Mouse (Mus musculus) limb, embryonic 14.5 days (tissue): ENCODE data around the gene Fbxo46. TPM values are rescaled to one million over a fixed set of nuclear protein-coding genes. Genes with fewer than 3 reads are reported as not detected.

Experiments used
- ATAC-seq: fragments of 200-750 bp; cut with Nextera tagmentation; 2 replicates; pipeline ENCODE4 v1.8.0; 2017; ENCODE audit warnings: low read depth, moderate number of reproducible peaks, moderate TSS enrichment; ENCODE audit not compliant: low FRiP score
- DNase-seq: peaks from one replicate; pipeline ENCODE4 v3.0.0-alpha.2; 2015; ENCODE audit warnings: low spot score
- H3K27ac ChIP-seq: fragments of 300-500 bp; sonication (generic); replicated peaks from 2 replicates; pipeline ENCODE4 v1.5.1; 2014; ENCODE audit warnings: low read depth, mild to moderate bottlenecking, low read length, moderate library complexity, mixed read lengths
- H3K27me3 ChIP-seq: fragments of 300-500 bp; sonication (generic); 2 replicates; pipeline ENCODE4 v1.6.1; 2014; ENCODE audit warnings: low read length, mixed read lengths; ENCODE audit not compliant: control insufficient read depth, insufficient read depth
- H3K36me3 ChIP-seq: fragments of 300-500 bp; sonication (generic); 2 replicates; pipeline ENCODE4 v1.6.1; 2014; ENCODE audit warnings: mild to moderate bottlenecking, low read length, moderate library complexity, mixed read lengths; ENCODE audit not compliant: control insufficient read depth, insufficient read depth
- H3K4me1 ChIP-seq: fragments of 300-500 bp; sonication (generic); 2 replicates; pipeline ENCODE4 v1.6.1; 2014; ENCODE audit warnings: antibody characterized with exemption, low read length, mixed read lengths; ENCODE audit not compliant: control insufficient read depth, insufficient read depth
- H3K4me2 ChIP-seq: fragments of 300-500 bp; sonication (generic); replicated peaks from 2 replicates; pipeline ENCODE4 v1.6.1; 2014; ENCODE audit warnings: low read depth, mild to moderate bottlenecking, low read length, moderate library complexity; ENCODE audit not compliant: severe bottlenecking
- H3K4me3 ChIP-seq: fragments of 300-500 bp; sonication (generic); replicated peaks from 2 replicates; pipeline ENCODE4 v1.5.1; 2014; ENCODE audit warnings: low read length
- H3K9ac ChIP-seq: fragments of 300-500 bp; sonication (generic); 2 replicates; pipeline ENCODE4 v1.6.1; 2014; ENCODE audit warnings: mild to moderate bottlenecking, low read depth, low read length, moderate library complexity; ENCODE audit not compliant: severe bottlenecking
- H3K9me3 ChIP-seq: fragments of 300-500 bp; sonication (generic); 2 replicates; pipeline ENCODE4 v1.6.1; 2016; ENCODE audit warnings: low read length; ENCODE audit not compliant: control insufficient read depth
- POLR2A ChIP-seq: fragments of 200-500 bp; IDR thresholded peaks from 2 replicates; pipeline ENCODE4 v1.8.0; 2012; ENCODE audit warnings: inconsistent platforms, mild to moderate bottlenecking, moderate library complexity, borderline replicate concordance; ENCODE audit not compliant: insufficient read depth, insufficient read length; ENCODE audit errors: extremely low read depth
- WGBS: fragments of 180-500 bp; shearing (Covaris S2); extraction: QIAGEN DNeasy Blood & Tissue Kit; methylation state at CpG from one replicate; pipeline ENCODE4 v1.1.7; 2014; 5-methylcytosine and 5-hydroxymethylcytosine counted together
- microRNA counts: library from miRNA; unstranded; fragments of <30 nt; microRNA quantifications from one replicate; lab custom pipeline; 2016
- microRNA-seq: library from miRNA; unstranded; fragments of <30 nt; microRNA quantifications from one replicate; pipeline ENCODE4, GENCODE M21; 2016
- polyA plus RNA-seq, 2 experiments: library from polyadenylated mRNA; depleted of rRNA in 1 of 2; stranded (reverse) in 1 of 2; unstranded in 1 of 2; fragments of >200 nt; fragmentation: Nextera tagmentation in 1 of 2; extraction: Ambion mirVana in 1 of 2; gene quantifications; 2 replicates each; pipeline versions ENCODE4 v1.2.1 to v1.2.3; 2012 to 2014

Gene Fbxo46
- polyA plus RNA-seq, 2 experiments, result 9.9 to 10.6 TPM

- Histone ChIP-seq H3K4me2 (no peak overlapping the region), H3K27ac (no peak overlapping the region), H3K9me3 (no peaks in the 10 kb centered on the region), H3K9ac (no peak overlapping the region), H3K4me3 (no peak overlapping the region), H3K4me1 (peaks cover 16% of the 10 kb centered on the region), H3K36me3 (peaks cover 15% of the 10 kb centered on the region), H3K27me3 (peaks cover 8% of the 10 kb centered on the region)
- DNase-seq, result peak; percentile 44
- TF ChIP-seq POLR2A, result no peak
- WGBS, result 65% methylated on average over 6 of the region's 6 CpGs
- ATAC-seq, result no peak
These were observed 65.1 kb downstream of the Fbxo46 start for GRCm38 (mm10) chr7:19184758-19185157.

MicroRNAs encoded within 50 kb of the gene (microRNA counts, 519-probe panel; counts per million panel counts)
- microRNA mmu-miR-330 (lab: Ali Mortazavi, UCI), result not detected

Small RNAs within 50 kb of the gene (microRNA-seq; reads per million reads assigned to microRNA genes)
- gene Mir3100 (not detected), gene Mir330 (212 reads per million, percentile 56 among the genes with 10 or more reads in this experiment)

Other genes with a start within 250 kb of the Fbxo46 start
- gene Pglyrp1, start 248.5 kb upstream of the Fbxo46 start, polyA plus RNA-seq (2012; rRNA removed), result 0.60 and 1.9 TPM in 2 replicates
- 1.3 and 1.9 TPM in 2 replicates for gene Pglyrp1, start 248.5 kb upstream of the Fbxo46 start, polyA plus RNA-seq (2014; fragmentation: Nextera tagmentation; extraction: Ambion mirVana)
- 46.7 and 50.1 TPM in 2 replicates for gene Ccdc61, start 209.4 kb upstream of the Fbxo46 start, polyA plus RNA-seq (2012; rRNA removed)
- gene Ccdc61, start 209.4 kb upstream of the Fbxo46 start, polyA plus RNA-seq (2014; fragmentation: Nextera tagmentation; extraction: Ambion mirVana), result 23.9 and 29.0 TPM in 2 replicates
- gene Nova2, start 194.0 kb upstream of the Fbxo46 start, polyA plus RNA-seq (2012; rRNA removed), result 1.3 TPM in 2 replicates
- 0.37 and 0.57 TPM in 2 replicates for gene Nova2, start 194.0 kb upstream of the Fbxo46 start, polyA plus RNA-seq (2014; fragmentation: Nextera tagmentation; extraction: Ambion mirVana)
- 0.06 TPM in 1 of 2 replicates, not detected in the other for gene Nanos2, start 132.5 kb upstream of the Fbxo46 start, polyA plus RNA-seq (2012; rRNA removed)
- not detected in 2 replicates for gene Nanos2, start 132.5 kb upstream of the Fbxo46 start, polyA plus RNA-seq (2014; fragmentation: Nextera tagmentation; extraction: Ambion mirVana)
- gene Mypop, start 128.6 kb upstream of the Fbxo46 start, polyA plus RNA-seq (2012; rRNA removed), result 13.6 and 19.3 TPM in 2 replicates
- 5.3 and 5.7 TPM in 2 replicates for gene Mypop, start 128.6 kb upstream of the Fbxo46 start, polyA plus RNA-seq (2014; fragmentation: Nextera tagmentation; extraction: Ambion mirVana)
- gene Irf2bp1, start 115.8 kb upstream of the Fbxo46 start, polyA plus RNA-seq (2012; rRNA removed), result 36.1 and 46.8 TPM in 2 replicates
- gene Irf2bp1, start 115.8 kb upstream of the Fbxo46 start, polyA plus RNA-seq (2014; fragmentation: Nextera tagmentation; extraction: Ambion mirVana), result 34.2 and 37.3 TPM in 2 replicates
- 5.3 and 6.7 TPM in 2 replicates for gene Foxa3, start 96.3 kb upstream of the Fbxo46 start, polyA plus RNA-seq (2012; rRNA removed)
- 3.1 and 3.2 TPM in 2 replicates for gene Foxa3, start 96.3 kb upstream of the Fbxo46 start, polyA plus RNA-seq (2014; fragmentation: Nextera tagmentation; extraction: Ambion mirVana)
- gene Sympk, start 95.5 kb upstream of the Fbxo46 start, polyA plus RNA-seq (2012; rRNA removed), result 97.0 and 113 TPM in 2 replicates
- 23.0 and 27.5 TPM in 2 replicates for gene Sympk, start 95.5 kb upstream of the Fbxo46 start, polyA plus RNA-seq (2014; fragmentation: Nextera tagmentation; extraction: Ambion mirVana)
- gene Rsph6a, start 65.2 kb upstream of the Fbxo46 start, polyA plus RNA-seq (2012; rRNA removed), result 0.04 and 0.12 TPM in 2 replicates
- not detected in 2 replicates for gene Rsph6a, start 65.2 kb upstream of the Fbxo46 start, polyA plus RNA-seq (2014; fragmentation: Nextera tagmentation; extraction: Ambion mirVana)
- gene Dmwd, start 43.6 kb upstream of the Fbxo46 start, polyA plus RNA-seq (2012; rRNA removed), result 126 and 167 TPM in 2 replicates
- gene Dmwd, start 43.6 kb upstream of the Fbxo46 start, polyA plus RNA-seq (2014; fragmentation: Nextera tagmentation; extraction: Ambion mirVana), result 21.8 and 26.5 TPM in 2 replicates
- gene Dmpk, start 36.0 kb upstream of the Fbxo46 start, polyA plus RNA-seq (2012; rRNA removed), result 143 and 177 TPM in 2 replicates
- gene Dmpk, start 36.0 kb upstream of the Fbxo46 start, polyA plus RNA-seq (2014; fragmentation: Nextera tagmentation; extraction: Ambion mirVana), result 33.1 and 37.1 TPM in 2 replicates
- gene Six5, start 25.3 kb upstream of the Fbxo46 start, polyA plus RNA-seq (2012; rRNA removed), result 103 and 157 TPM in 2 replicates
- gene Six5, start 25.3 kb upstream of the Fbxo46 start, polyA plus RNA-seq (2014; fragmentation: Nextera tagmentation; extraction: Ambion mirVana), result 19.1 and 20.3 TPM in 2 replicates
- gene Gm4969, start 1.5 kb upstream of the Fbxo46 start, polyA plus RNA-seq (2012; rRNA removed), result 7.0 and 7.7 TPM in 2 replicates
- gene Gm4969, start 1.5 kb upstream of the Fbxo46 start, polyA plus RNA-seq (2014; fragmentation: Nextera tagmentation; extraction: Ambion mirVana), result 2.5 and 4.0 TPM in 2 replicates
- gene Qpctl, start 29.4 kb downstream of the Fbxo46 start, polyA plus RNA-seq (2012; rRNA removed), result 13.2 and 15.6 TPM in 2 replicates
- gene Qpctl, start 29.4 kb downstream of the Fbxo46 start, polyA plus RNA-seq (2014; fragmentation: Nextera tagmentation; extraction: Ambion mirVana), result 11.1 and 12.1 TPM in 2 replicates
- 71.9 and 151 TPM in 2 replicates for gene Snrpd2, start 29.9 kb downstream of the Fbxo46 start, polyA plus RNA-seq (2012; rRNA removed)
- 130 and 143 TPM in 2 replicates for gene Snrpd2, start 29.9 kb downstream of the Fbxo46 start, polyA plus RNA-seq (2014; fragmentation: Nextera tagmentation; extraction: Ambion mirVana)
- 1.1 and 1.4 TPM in 2 replicates for gene Gipr, start 46.3 kb downstream of the Fbxo46 start, polyA plus RNA-seq (2012; rRNA removed)
- 0.32 TPM in 1 of 2 replicates, not detected in the other for gene Gipr, start 46.3 kb downstream of the Fbxo46 start, polyA plus RNA-seq (2014; fragmentation: Nextera tagmentation; extraction: Ambion mirVana)
- 38.5 and 49.9 TPM in 2 replicates for gene Eml2, start 56.6 kb downstream of the Fbxo46 start, polyA plus RNA-seq (2012; rRNA removed)
- 1.5 and 3.6 TPM in 2 replicates for gene Eml2, start 56.6 kb downstream of the Fbxo46 start, polyA plus RNA-seq (2014; fragmentation: Nextera tagmentation; extraction: Ambion mirVana)
- 9.2 and 15.5 TPM in 2 replicates for gene Gpr4, start 92.7 kb downstream of the Fbxo46 start, polyA plus RNA-seq (2012; rRNA removed)
- gene Gpr4, start 92.7 kb downstream of the Fbxo46 start, polyA plus RNA-seq (2014; fragmentation: Nextera tagmentation; extraction: Ambion mirVana), result 4.0 and 4.4 TPM in 2 replicates
- 19.6 and 23.6 TPM in 2 replicates for gene Opa3, start 108.5 kb downstream of the Fbxo46 start, polyA plus RNA-seq (2012; rRNA removed)
- gene Opa3, start 108.5 kb downstream of the Fbxo46 start, polyA plus RNA-seq (2014; fragmentation: Nextera tagmentation; extraction: Ambion mirVana), result 27.5 and 31.7 TPM in 2 replicates
- 126 and 169 TPM in 2 replicates for gene Vasp, start 152.0 kb downstream of the Fbxo46 start, polyA plus RNA-seq (2012; rRNA removed)
- 66.7 and 67.0 TPM in 2 replicates for gene Vasp, start 152.0 kb downstream of the Fbxo46 start, polyA plus RNA-seq (2014; fragmentation: Nextera tagmentation; extraction: Ambion mirVana)
- not detected in 2 replicates for gene Ppm1n, start 160.2 kb downstream of the Fbxo46 start, polyA plus RNA-seq (2012; rRNA removed)
- gene Ppm1n, start 160.2 kb downstream of the Fbxo46 start, polyA plus RNA-seq (2014; fragmentation: Nextera tagmentation; extraction: Ambion mirVana), result not detected in 2 replicates
- gene Rtn2, start 162.8 kb downstream of the Fbxo46 start, polyA plus RNA-seq (2012; rRNA removed), result 44.3 and 59.4 TPM in 2 replicates
- 22.5 and 30.6 TPM in 2 replicates for gene Rtn2, start 162.8 kb downstream of the Fbxo46 start, polyA plus RNA-seq (2014; fragmentation: Nextera tagmentation; extraction: Ambion mirVana)
- 0.69 and 0.88 TPM in 2 replicates for gene Fosb, start 190.2 kb downstream of the Fbxo46 start, polyA plus RNA-seq (2012; rRNA removed)
- gene Fosb, start 190.2 kb downstream of the Fbxo46 start, polyA plus RNA-seq (2014; fragmentation: Nextera tagmentation; extraction: Ambion mirVana), result 0.14 and 0.28 TPM in 2 replicates
- gene Ercc1, start 224.9 kb downstream of the Fbxo46 start, polyA plus RNA-seq (2012; rRNA removed), result 72.3 and 93.5 TPM in 2 replicates
- 74.3 and 86.1 TPM in 2 replicates for gene Ercc1, start 224.9 kb downstream of the Fbxo46 start, polyA plus RNA-seq (2014; fragmentation: Nextera tagmentation; extraction: Ambion mirVana)
- gene Cd3eap, start 239.6 kb downstream of the Fbxo46 start, polyA plus RNA-seq (2012; rRNA removed), result 13.7 and 19.4 TPM in 2 replicates
- gene Cd3eap, start 239.6 kb downstream of the Fbxo46 start, polyA plus RNA-seq (2014; fragmentation: Nextera tagmentation; extraction: Ambion mirVana), result 25.2 and 28.7 TPM in 2 replicates
- 33.8 and 39.3 TPM in 2 replicates for gene Ppp1r13l, start 239.9 kb downstream of the Fbxo46 start, polyA plus RNA-seq (2012; rRNA removed)
- gene Ppp1r13l, start 239.9 kb downstream of the Fbxo46 start, polyA plus RNA-seq (2014; fragmentation: Nextera tagmentation; extraction: Ambion mirVana), result 15.3 and 16.8 TPM in 2 replicates